Mouse (Mus musculus) regulatory T cell (primary cell): ENCODE data around the gene Wbp1.

Experiments used
- in situ Hi-C: fragments of 300-600 bp; cut with MboI, MseI; formaldehyde crosslinking; loops from one replicate; pipeline ENCODE4 v1.15.1; 2025; ENCODE audit warnings: high pct_unique_total_duplicates

Wbp1 gene

GRCm38 (mm10) chr6:83116373-83117164 lies 4.8 kb downstream of the Wbp1 start:
- in situ Hi-C loops: no loop called here

DNA sequence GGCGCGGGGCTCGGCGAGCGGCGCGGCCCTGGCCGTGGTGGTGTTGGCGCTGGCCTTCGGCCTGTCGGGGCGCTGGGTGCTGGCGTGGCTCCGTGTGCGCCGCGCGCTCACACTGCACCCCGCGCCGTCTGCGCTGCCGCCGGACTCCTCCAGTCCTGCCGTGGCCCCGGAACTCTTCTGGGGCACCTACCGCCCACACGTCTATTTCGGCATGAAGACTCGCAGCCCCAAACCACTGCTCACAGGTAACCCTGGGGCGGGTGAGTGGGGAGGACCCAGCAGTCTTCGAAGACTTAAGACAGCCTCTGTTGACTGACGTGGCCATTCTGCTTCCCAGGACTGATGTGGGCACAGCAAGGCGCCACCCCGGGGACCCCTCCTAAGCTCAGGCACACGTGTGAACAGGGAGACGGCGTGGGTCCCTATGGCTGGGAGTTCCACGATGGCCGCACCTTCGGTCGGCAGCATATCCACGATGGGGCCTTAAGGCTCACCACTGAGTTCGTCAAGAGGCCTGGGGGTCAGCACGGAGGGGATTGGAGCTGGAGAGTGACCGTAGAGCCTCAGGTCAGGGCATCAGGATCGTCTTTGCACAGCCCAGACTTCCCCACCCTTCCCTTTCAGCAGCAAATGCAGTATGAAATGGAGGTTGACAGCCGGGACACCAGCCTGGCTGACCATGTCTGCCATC lies 5.5 kb downstream of the Wbp1 start:
- in situ Hi-C loops: no loop called here

DNA sequence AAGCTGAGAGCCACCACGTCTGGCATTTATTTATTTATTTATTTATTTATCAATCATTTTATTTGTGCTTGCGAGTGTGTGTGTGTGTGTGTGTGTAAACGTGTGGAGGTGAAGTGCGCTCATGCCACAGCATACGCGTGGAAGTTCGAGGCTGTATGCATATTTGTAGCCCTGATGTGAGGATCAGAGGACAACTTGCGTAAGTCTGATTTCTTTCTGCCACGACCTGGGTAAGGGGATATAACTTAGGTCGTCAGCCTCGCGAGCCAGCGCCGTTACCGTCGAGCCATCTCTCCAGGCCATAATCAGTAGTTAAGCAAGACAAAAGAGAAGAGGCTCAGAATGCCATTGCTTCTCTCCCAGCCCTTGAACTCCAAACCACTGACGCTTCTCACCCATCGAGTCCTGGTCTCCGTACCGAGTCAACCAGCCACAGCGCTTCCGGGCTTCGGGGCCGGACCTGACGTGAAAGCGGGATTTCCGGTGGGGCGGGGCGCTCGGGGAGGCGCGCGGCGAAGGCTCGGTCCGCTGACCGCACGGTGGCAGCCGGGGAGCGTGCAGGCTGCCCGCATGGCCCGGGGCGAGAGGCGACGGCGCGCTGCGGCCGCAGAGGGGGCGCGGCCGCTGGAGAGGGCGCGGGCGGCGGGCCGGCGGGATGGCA lies 6.2 kb downstream of the Wbp1 start, which contains the start of gene Mogs:
Gene Mogs (plus strand): TSS at position 486 of the 661 bp plus-strand sequence.
- in situ Hi-C loops: no loop called here

- in situ Hi-C loops: no loop called here
Observed at GRCm38 (mm10) chr6:83111510-83112136, 9.7 kb downstream of the Wbp1 start.

- in situ Hi-C loops: loop anchor here (5.0 to 10.0 kb wide), 2 partner anchors 48 to 364 kb away; partner anchors contain the start of genes 1700003E16Rik and Wdr54
Observed at GRCm38 (mm10) chr6:83108762-83109668, 12.3 kb downstream of the Wbp1 start, which contains the start of gene Mrpl53. Gene Mrpl53, plus strand, starts transcription at chr6:83109040.

DNA sequence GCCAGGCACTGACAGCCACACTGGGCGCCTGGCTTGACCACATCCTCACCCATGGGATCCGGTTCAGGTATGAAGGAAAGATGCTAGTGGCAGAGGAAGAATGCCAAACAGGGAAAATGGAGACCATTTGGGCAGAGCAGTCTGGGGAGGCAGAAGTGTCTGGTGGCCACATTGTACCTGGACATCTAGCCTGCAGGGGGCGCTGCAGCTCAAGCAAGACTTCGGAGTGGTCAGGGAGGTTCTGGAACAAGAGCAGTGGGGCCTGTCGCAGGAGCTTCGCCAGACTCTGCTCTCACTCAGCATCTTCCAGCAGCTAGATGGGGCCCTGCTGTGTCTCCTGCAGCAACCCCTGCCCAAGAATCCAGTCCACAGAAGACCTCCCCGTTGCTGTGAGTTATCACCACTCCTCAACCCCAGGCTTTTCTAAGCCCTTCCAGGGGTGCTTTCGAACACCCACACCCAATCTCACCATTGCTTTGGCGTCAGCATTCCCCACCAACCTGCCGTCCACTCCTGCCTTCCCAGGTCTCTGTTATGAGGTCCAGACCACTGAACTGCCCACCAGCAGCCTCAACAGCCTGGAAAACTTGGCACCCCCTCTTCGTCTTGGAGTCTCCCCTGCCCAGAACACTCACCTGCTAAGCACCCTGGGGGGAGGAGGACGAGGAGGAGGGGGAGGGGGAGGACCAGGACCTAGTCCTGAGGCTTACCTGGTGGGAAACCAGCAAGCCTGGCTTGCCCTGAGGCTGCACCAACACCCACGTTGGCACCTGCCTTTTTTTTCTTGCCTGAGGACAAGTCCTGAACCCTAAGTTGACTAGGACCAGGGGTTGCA lies 13.6 kb downstream of the Wbp1 start:
- in situ Hi-C loops: loop anchor here (5.0 to 10.0 kb wide), 2 partner anchors 50 to 363 kb away; partner anchors contain the start of genes 1700003E16Rik and Wdr54

- in situ Hi-C loops: loop anchor here (5.0 to 10.0 kb wide), 2 partner anchors 192 to 359 kb away; no protein-coding TSS in a partner anchor
Observed at GRCm38 (mm10) chr6:83104158-83104557, 17.2 kb downstream of the Wbp1 start.

DNA sequence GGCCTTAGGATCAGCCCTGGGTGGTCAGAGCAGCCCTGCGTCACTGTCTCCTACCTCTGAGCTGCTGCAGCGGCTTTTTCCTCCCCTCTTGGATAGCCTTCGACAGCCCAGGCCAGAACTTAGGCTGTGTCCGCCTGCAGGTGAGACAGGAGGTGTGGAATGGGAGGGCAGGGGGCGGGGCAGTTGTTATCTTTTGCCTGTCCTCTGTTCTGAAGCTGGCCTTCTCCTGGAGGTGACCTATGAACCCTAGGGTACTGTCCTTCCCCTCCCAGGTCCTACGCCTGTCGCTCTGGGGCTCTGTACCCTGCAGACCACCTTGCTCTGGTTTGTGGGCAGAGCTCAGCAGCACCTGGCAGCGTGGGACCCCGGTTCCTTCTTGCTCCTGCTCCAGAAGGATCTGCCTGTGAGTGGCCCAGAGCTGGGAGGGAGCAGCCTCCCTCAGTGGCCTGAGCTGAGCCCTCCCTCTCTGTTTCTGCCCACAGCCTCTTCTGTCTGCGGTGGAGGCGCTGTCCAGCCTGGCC lies 18.2 kb downstream of the Wbp1 start:
- in situ Hi-C loops: loop anchor here (5.0 to 10.0 kb wide), 2 partner anchors 191 to 358 kb away; no protein-coding TSS in a partner anchor

DNA sequence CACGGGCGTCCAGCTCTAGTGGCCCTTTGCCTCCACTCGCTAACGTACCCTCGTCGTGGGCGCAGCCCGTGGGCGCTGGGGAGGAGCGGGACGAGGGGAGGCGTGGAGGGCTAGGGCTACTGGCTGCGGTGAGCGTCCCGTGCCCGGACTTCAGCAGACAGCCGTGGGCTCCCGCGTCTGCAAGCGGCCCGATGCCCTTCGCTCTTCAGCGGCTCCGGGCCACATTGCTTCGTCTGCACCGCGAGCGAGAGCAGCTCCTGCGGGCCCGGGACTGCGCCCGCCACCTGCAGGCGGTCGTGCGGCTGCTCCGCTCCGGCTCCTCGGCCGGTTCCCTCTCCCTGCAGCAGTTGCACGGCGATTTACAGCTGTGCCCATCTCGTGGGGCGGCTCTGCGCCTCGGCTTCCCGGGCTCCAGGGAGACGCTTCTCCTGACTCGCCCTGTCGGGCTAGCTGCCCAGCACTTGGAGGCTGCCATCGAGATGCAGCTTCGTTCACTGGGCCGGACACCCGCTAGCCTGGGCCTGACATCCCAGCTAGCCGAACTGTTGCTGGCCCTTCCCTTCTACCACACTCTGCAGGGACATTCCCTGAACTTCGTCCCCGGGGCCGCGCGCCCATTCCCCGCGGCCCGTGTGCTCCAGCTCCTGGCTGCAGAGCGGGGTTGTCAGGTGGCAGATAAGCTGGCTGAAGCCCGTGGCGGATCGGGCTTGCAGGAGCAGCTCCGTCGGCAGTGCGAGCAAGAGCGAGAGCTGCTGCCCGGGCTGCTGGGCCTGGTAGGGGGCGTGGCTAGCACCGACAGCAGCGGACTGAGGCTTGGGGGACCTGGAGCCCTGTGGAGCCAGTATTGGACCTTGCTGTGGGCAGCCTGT lies 19.4 kb downstream of the Wbp1 start:
- in situ Hi-C loops: loop anchor here (5.0 to 10.0 kb wide), 2 partner anchors 190 to 357 kb away; no protein-coding TSS in a partner anchor

DNA sequence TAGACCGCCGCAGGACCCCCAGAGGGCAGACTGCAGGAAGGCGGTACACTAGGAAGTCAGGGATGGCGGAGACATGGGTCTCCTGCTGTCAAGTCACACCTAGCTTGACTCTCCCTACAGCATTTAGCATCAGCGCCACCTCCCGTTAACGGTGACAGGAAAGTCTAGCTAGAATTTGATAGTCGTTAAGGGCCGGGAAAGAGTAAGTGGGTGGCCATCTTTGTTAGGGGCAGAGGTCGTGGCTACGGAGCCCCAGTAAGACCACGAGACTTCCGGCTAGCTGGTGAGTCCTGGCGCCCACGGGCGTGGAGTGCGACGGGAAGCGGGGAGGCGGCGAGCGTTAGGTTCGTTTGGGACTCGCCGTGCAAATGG lies 20.1 kb downstream of the Wbp1 start, which contains the start of the genes Ccdc142 and Gm42688:
Gene Ccdc142 (plus strand): TSS at position 286 of the 372 bp plus-strand sequence.
Gene Gm42688 (plus strand): TSS at position 302 of the 372 bp plus-strand sequence.
- in situ Hi-C loops: loop anchor here (5.0 to 10.0 kb wide), 2 partner anchors 189 to 357 kb away; no protein-coding TSS in a partner anchor

GRCm38 (mm10) chr6:83098411-83098810 lies 22.9 kb downstream of the Wbp1 start:
- in situ Hi-C loops: loop anchor here (5.0 kb wide), 1 partner anchor 101 kb away; no protein-coding TSS in a partner anchor

DNA sequence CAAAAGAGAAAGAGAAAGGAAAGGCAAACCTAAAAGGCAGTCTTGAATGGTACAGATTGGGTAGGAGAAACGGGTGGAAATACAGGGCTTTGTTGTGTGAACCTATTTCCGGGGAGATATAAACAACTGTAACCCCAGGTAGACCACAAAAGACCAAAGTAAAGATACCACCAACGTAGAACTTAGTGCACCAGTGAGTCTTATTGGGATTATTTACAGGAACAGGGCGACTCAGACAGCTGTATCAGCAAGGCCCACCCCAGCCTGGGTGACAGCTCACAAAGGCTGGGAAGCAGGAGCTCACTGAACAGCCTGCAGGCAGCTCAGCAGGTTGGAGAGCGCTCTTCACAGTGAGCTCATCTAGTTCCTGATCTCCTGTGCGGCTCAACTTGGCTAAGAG lies 25.4 kb downstream of the Wbp1 start:
- in situ Hi-C loops: loop anchor here (5.0 kb wide), 1 partner anchor 99 kb away; no protein-coding TSS in a partner anchor

- in situ Hi-C loops: no loop called here
Observed at GRCm38 (mm10) chr6:83092416-83093127, 28.8 kb downstream of the Wbp1 start.

- in situ Hi-C loops: no loop called here
Observed at GRCm38 (mm10) chr6:83087926-83088260, 33.5 kb downstream of the Wbp1 start.

GRCm38 (mm10) chr6:83087205-83087925 lies 34.0 kb downstream of the Wbp1 start:
- in situ Hi-C loops: no loop called here
